Mouse (Mus musculus) liver, embryonic 14.5 days (tissue): ENCODE measurements at regions not wholly inside any gene's neighbourhood (a gene's known extent, or its start where the extent isn't known, plus 50 kb on each side); places are given as distances from the start of the nearest gene placed in this dataset.

Source experiments
- CTCF ChIP-seq: IDR thresholded peaks from 2 replicates; pipeline ENCODE4 v1.5.1; 2016; ENCODE audit warnings: antibody characterized with exemption, low read depth, control low read depth
- EP300 ChIP-seq: IDR thresholded peaks from 2 replicates; pipeline ENCODE4 v1.6.1; 2016; ENCODE audit warnings: antibody characterized with exemption, low read depth

GRCm38 (mm10) chr12:14069049-14069448, 82.8 kb downstream of the Fam84a start:
- TF ChIP-seq EP300 (no peak), CTCF (no peak)
